8 mouse cellular contexts compared by ENCODE assay signal in genomic region chr19:41895460-41896318, GRCm38 (mm10). TPM values are rescaled to one million over a fixed set of nuclear protein-coding genes. Genes with fewer than 3 reads are reported as not detected.
DNase-seq lines count a peak whose midpoint lies in the region; ATAC-seq lines count a peak whose summit lies in the region.

Gene Rrp12 (minus strand): TSS chr19:41896173.

- H3K4me3 ChIP-seq in hindbrain, embryonic 11.5 days (ENCODE audit: low read depth, low read length): peak within 1 kb of the TSS; percentile 85

- H3K27ac ChIP-seq in hindbrain, embryonic 11.5 days (ENCODE audit: low read depth, low read length): no peak within 1 kb of the TSS

- H3K4me2 ChIP-seq in hindbrain, embryonic 11.5 days (replicated peaks; ENCODE audit: low read depth, low read length): peak within 1 kb of the TSS; percentile 77

- 2% methylated on average over 46 of the region's 46 CpGs for WGBS in hindbrain, embryonic 11.5 days

- H3K4me1 ChIP-seq in hindbrain, embryonic 11.5 days (replicated peaks; ENCODE audit: control insufficient read depth, insufficient read depth, low read length): peaks cover 5% of the 10 kb centered on the region

- no peaks in the 10 kb centered on the region for H3K27me3 ChIP-seq in hindbrain, embryonic 11.5 days (ENCODE audit: control insufficient read depth, insufficient read depth, low read length)

- H3K9ac ChIP-seq in hindbrain, embryonic 11.5 days (ENCODE audit: low read depth, low read length): peak within 1 kb of the TSS; percentile 52

- H3K36me3 ChIP-seq in hindbrain, embryonic 11.5 days (ENCODE audit: control insufficient read depth, insufficient read depth, low read length): no peaks in the 10 kb centered on the region

- DNase-seq in MN1 (ENCODE audit: low spot score): peak; percentile 90
- DNase-seq in cerebellum, adult 8-10 months: peak; percentile 78
- peak; percentile 92 for DNase-seq in hindbrain, embryonic 11.5 days (ENCODE audit: low spot score)
- peak; percentile 69 to 78 for DNase-seq in layer of hippocampus, postnatal 10 days (ENCODE audit: low spot score in 2 of 2)
- DNase-seq in lung, postnatal 10 days: peak; percentile 92
- DNase-seq in ovary, postnatal 36 days (ENCODE audit: low spot score): peak; percentile 62
- peak; percentile 73 for DNase-seq in thymus, postnatal 25 days

- no peaks in the 10 kb centered on the region for H3K9me3 ChIP-seq in hindbrain, embryonic 11.5 days (ENCODE audit: control insufficient read depth, low read length)

- ATAC-seq in frontal cortex, adult (ENCODE audit: low TSS enrichment): peak; percentile 99
- ATAC-seq in hindbrain, embryonic 11.5 days (ENCODE audit: low FRiP score): peak; percentile 87; the same call in 1 of the 2 replicates

RNA-seq across cellular contexts. Expression of gene Rrp12, which starts in this region (rescaled TPM):
- polyA plus RNA-seq in hindbrain, embryonic 11.5 days (2014; fragmentation: Nextera tagmentation; extraction: Ambion mirVana): 11.5 and 13.8 TPM in 2 replicates
- total RNA-seq in layer of hippocampus, postnatal 10 days (2021): 10 to 100 TPM; 36.3 to 37.1 TPM
